Mouse (Mus musculus): ENCODE data around the gene Thoc7. TPM values are rescaled to one million over a fixed set of nuclear protein-coding genes. Genes with fewer than 3 reads are reported as not detected.
A peak's percentile ranks its signal among the peaks of the same experiment; 100 is the strongest.

Thoc7 gene
- total and polyA plus RNA-seq, 2 experiments from 2014 or later: 90.7 to 189 TPM

- DNase-seq (no peak), ATAC-seq (no peak)
- Histone ChIP-seq H3K27ac (ENCODE audit: low read depth, low read length) (no peak overlapping the region), H3K9ac (no peak overlapping the region), H3K4me1 (ENCODE audit: insufficient read depth) (no peaks in the 10 kb centered on the region), H3K4me2 (ENCODE audit: low read depth) (no peak overlapping the region), H3K4me3 (ENCODE audit: low read depth, low read length) (no peak overlapping the region), H3K9me3 (ENCODE audit: low read length) (no peaks in the 10 kb centered on the region), H3K27me3 (ENCODE audit: insufficient read depth, low read length) (no peaks in the 10 kb centered on the region), H3K36me3 (ENCODE audit: insufficient read depth) (no peaks in the 10 kb centered on the region)
- 91% methylated on average over 2 of the region's 2 CpGs for WGBS
- no peak for TF ChIP-seq CTCF (IDR thresholded peaks at IDR 0.05; ENCODE audit: low read depth)
Measured at GRCm38 (mm10) chr14:13910148-13910547, 51.5 kb downstream of the Thoc7 start.

- H3K4me1 ChIP-seq (ENCODE audit: insufficient read depth): no peaks in the 10 kb centered on the region
- H3K27ac ChIP-seq (ENCODE audit: low read depth, low read length): no peak overlapping the region
- ATAC-seq (no peak), DNase-seq (no peak)
- no peak overlapping the region for H3K4me3 ChIP-seq (ENCODE audit: low read depth, low read length)
- H3K9me3 ChIP-seq (ENCODE audit: low read length): no peaks in the 10 kb centered on the region
- no peaks in the 10 kb centered on the region for H3K36me3 ChIP-seq (ENCODE audit: insufficient read depth)
- no peak for TF ChIP-seq CTCF (IDR thresholded peaks at IDR 0.05; ENCODE audit: low read depth)
- H3K9ac ChIP-seq: no peak overlapping the region
- H3K27me3 ChIP-seq (ENCODE audit: insufficient read depth, low read length): no peaks in the 10 kb centered on the region
- 87% methylated on average over 7 of the region's 7 CpGs for WGBS
- H3K4me2 ChIP-seq (ENCODE audit: low read depth): no peak overlapping the region
Measured at GRCm38 (mm10) chr14:13907145-13907544, 54.5 kb downstream of the Thoc7 start.

GRCm38 (mm10) chr14:13906461-13906860 lies 55.2 kb downstream of the Thoc7 start:
- TF ChIP-seq CTCF (IDR thresholded peaks at IDR 0.05; ENCODE audit: low read depth): no peak
- ATAC-seq (no peak), DNase-seq (no peak)
- no peak overlapping the region for H3K4me2 ChIP-seq (ENCODE audit: low read depth)
- H3K9ac ChIP-seq: no peak overlapping the region
- H3K27me3 ChIP-seq (ENCODE audit: insufficient read depth, low read length): no peaks in the 10 kb centered on the region
- H3K36me3 ChIP-seq (ENCODE audit: insufficient read depth): no peaks in the 10 kb centered on the region
- H3K4me3 ChIP-seq (ENCODE audit: low read depth, low read length): no peak overlapping the region
- H3K4me1 ChIP-seq (ENCODE audit: insufficient read depth): 0 out of 2 replicates have a peak, but pooled peaks cover 2% of the 10 kb centered on the region
- no peaks in the 10 kb centered on the region for H3K9me3 ChIP-seq (ENCODE audit: low read length)
- 97% methylated on average over 1 of the region's 1 CpGs for WGBS
- H3K27ac ChIP-seq (ENCODE audit: low read depth, low read length): no peak overlapping the region

- TF ChIP-seq CTCF (IDR thresholded peaks at IDR 0.05; ENCODE audit: low read depth): peak; percentile 91
- H3K9me3 ChIP-seq (ENCODE audit: low read length): no peaks in the 10 kb centered on the region
- peak overlapping the region; percentile 42 for H3K4me3 ChIP-seq (ENCODE audit: low read depth, low read length)
- ATAC-seq: peak; percentile 94
- H3K36me3 ChIP-seq (ENCODE audit: insufficient read depth): no peaks in the 10 kb centered on the region
- peak; percentile 88 for DNase-seq
- WGBS: under 1% methylated on average over 22 of the region's 22 CpGs
- H3K27ac ChIP-seq (ENCODE audit: low read depth, low read length): no peak overlapping the region
- peak overlapping the region; percentile 56 for H3K9ac ChIP-seq
- H3K4me2 ChIP-seq (ENCODE audit: low read depth): peak overlapping the region; percentile 84
- 0 out of 2 replicates have a peak, but pooled peaks cover 5% of the 10 kb centered on the region for H3K4me1 ChIP-seq (ENCODE audit: insufficient read depth)
- no peaks in the 10 kb centered on the region for H3K27me3 ChIP-seq (ENCODE audit: insufficient read depth, low read length)
Measured at GRCm38 (mm10) chr14:13901611-13902067, 60.0 kb downstream of the Thoc7 start.

Other genes with a start within 250 kb of the Thoc7 start
- not detected in 2 replicates for gene Gm281, start 47.4 kb downstream of the Thoc7 start, total RNA-seq (2014; rRNA removed)
- gene Gm281, start 47.4 kb downstream of the Thoc7 start, polyA plus RNA-seq (2015; fragmentation: Nextera tagmentation; extraction: Ambion mirVana): 0.06 and 0.11 TPM in 2 replicates
- gene Atxn7, start 412 bp downstream of the Thoc7 start, total RNA-seq (2014; rRNA removed): 9.2 and 14.4 TPM in 2 replicates
- gene Atxn7, start 412 bp downstream of the Thoc7 start, polyA plus RNA-seq (2015; fragmentation: Nextera tagmentation; extraction: Ambion mirVana): 1.0 and 2.2 TPM in 2 replicates
- gene Psmd6, start 159.1 kb upstream of the Thoc7 start, total RNA-seq (2014; rRNA removed): 216 and 245 TPM in 2 replicates
- gene Psmd6, start 159.1 kb upstream of the Thoc7 start, polyA plus RNA-seq (2015; fragmentation: Nextera tagmentation; extraction: Ambion mirVana): 250 and 269 TPM in 2 replicates
- not detected in 2 replicates for gene Olfr720, start 225.0 kb upstream of the Thoc7 start, total RNA-seq (2014; rRNA removed)
- not detected in 2 replicates for gene Olfr720, start 225.0 kb upstream of the Thoc7 start, polyA plus RNA-seq (2015; fragmentation: Nextera tagmentation; extraction: Ambion mirVana)